Mouse (Mus musculus) erythroblast, embryonic 14.5 days (primary cell): ENCODE measurements around the gene Adh6a.

Experiments
- GATA1 ChIP-seq: IDR thresholded peaks from 2 replicates; pipeline ENCODE4 v1.6.1; 2012; ENCODE audit warnings: low read length, inconsistent platforms, mixed read lengths
- TAL1 ChIP-seq: IDR thresholded peaks from 3 replicates; pipeline ENCODE4 v1.6.1; 2012; ENCODE audit warnings: low read length, inconsistent platforms, mixed read lengths

DNA sequence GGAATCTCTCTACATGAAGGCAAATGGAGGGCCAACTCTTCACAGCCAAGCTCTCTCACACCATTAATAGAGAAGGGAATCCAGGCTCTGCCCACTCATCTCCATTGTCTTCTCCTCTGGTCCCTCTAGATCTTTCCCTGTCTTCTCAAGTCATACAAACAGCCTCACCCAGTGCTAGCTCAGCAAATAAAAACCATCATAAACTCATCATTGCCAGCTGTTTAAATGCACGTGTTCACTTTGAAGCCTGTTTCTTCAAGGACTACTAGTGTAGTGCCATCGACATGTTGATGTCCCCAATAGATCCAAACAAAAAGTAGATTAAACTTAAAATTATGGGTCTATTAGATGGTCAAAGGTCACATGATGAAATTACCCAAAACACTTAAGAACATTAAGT lies 41.8 kb upstream of the Adh6a start:
- no peak for TF ChIP-seq GATA1
- TF ChIP-seq TAL1 = no peak
